Mouse (Mus musculus): Measurements from ENCODE around the gene Olfr703.

The Olfr703 gene

GRCm38 (mm10) chr7:106843060-106843459 is at the start of gene Olfr703:
TSS of gene Olfr703 (plus strand) at chr7:106843360.
- DNase-seq (ENCODE audit: low spot score in 2 of 2) = no peak

- DNase-seq (ENCODE audit: low spot score in 2 of 2) = no peak
These were observed 34.4 kb upstream of the Olfr703 start, which contains the start of gene Olfr700 for GRCm38 (mm10) chr7:106808734-106809133. TSS of gene Olfr700 (minus strand) at chr7:106808834.

GRCm38 (mm10) chr7:106813829-106814228 is 29.3 kb upstream of the Olfr703 start, which contains the start of gene Olfr701:
TSS of gene Olfr701 (plus strand) at chr7:106814129.
- DNase-seq (ENCODE audit: low spot score in 2 of 2) = no peak

GRCm38 (mm10) chr7:106815775-106816174 is 27.4 kb upstream of the Olfr703 start:
- DNase-seq (ENCODE audit: low spot score in 2 of 2) = no peak

GRCm38 (mm10) chr7:106818414-106818813 is 24.7 kb upstream of the Olfr703 start:
- DNase-seq (ENCODE audit: low spot score in 2 of 2) = no peak

GRCm38 (mm10) chr7:106833793-106834192 is 9.4 kb upstream of the Olfr703 start, which contains the start of gene Olfr702:
TSS of gene Olfr702 (minus strand) at chr7:106833893.
- DNase-seq (ENCODE audit: low spot score in 2 of 2) = no peak

- no peak for DNase-seq (ENCODE audit: low spot score in 2 of 2)
These were observed 19.7 kb downstream of the Olfr703 start, which contains the start of gene Olfr704 for GRCm38 (mm10) chr7:106862885-106863284. TSS of gene Olfr704 (plus strand) at chr7:106863185.

- no peak for DNase-seq (ENCODE audit: low spot score in 2 of 2)
These were observed 33.6 kb downstream of the Olfr703 start, which contains the start of gene Olfr705 for GRCm38 (mm10) chr7:106876791-106877190. TSS of gene Olfr705 (minus strand) at chr7:106876891.

- no peak for DNase-seq (ENCODE audit: low spot score in 2 of 2)
These were observed 44.9 kb downstream of the Olfr703 start, which contains the start of gene Olfr706 for GRCm38 (mm10) chr7:106888062-106888461. TSS of gene Olfr706 (minus strand) at chr7:106888162.

Data from cerebellum, postnatal 4 days (tissue).